In genomic region chr2:45129556-45129955, GRCm38 (mm10) we compare ENCODE assay signal across 15 mouse cellular contexts.
"Had no signal": no experiment of that assay in that cellular context is flagged by ENCODE, and none has a peak within 500 bp of the region (broad histone marks: within the 10 kb centered on the region; RNA-seq: fewer than 3 reads in every experiment).

No protein-coding gene starts in this region.

- H3K4me3 ChIP-seq: limb, embryonic 12.5 days; limb, embryonic 15.5 days; midbrain, embryonic 13.5 days had no signal

- H3K9ac ChIP-seq: limb, embryonic 12.5 days; limb, embryonic 15.5 days; liver, embryonic 14.5 days; liver, postnatal 0 days; lung, embryonic 14.5 days; midbrain, embryonic 13.5 days had no signal

- DNase-seq: kidney, adult 2 months; kidney, postnatal 25 days; left cerebral cortex, postnatal 4 days; liver, postnatal 0 days; lung, embryonic 14.5 days; thymus, adult 18-20 months; thymus, postnatal 36 days had no signal

- H3K9me3 ChIP-seq: limb, embryonic 12.5 days; limb, embryonic 15.5 days; midbrain, embryonic 13.5 days had no signal

- H3K36me3 ChIP-seq: limb, embryonic 12.5 days; limb, embryonic 15.5 days; midbrain, embryonic 13.5 days had no signal

- ATAC-seq: intestine, postnatal 0 days; liver, postnatal 0 days; midbrain, embryonic 13.5 days had no signal

- H3K27me3 ChIP-seq: limb, embryonic 12.5 days; limb, embryonic 15.5 days; midbrain, embryonic 13.5 days had no signal

- H3K4me1 ChIP-seq: limb, embryonic 12.5 days; limb, embryonic 15.5 days; midbrain, embryonic 13.5 days had no signal

- H3K27ac ChIP-seq: kidney, postnatal 0 days; limb, embryonic 12.5 days; limb, embryonic 15.5 days; liver, embryonic 14.5 days; macrophage; midbrain, embryonic 13.5 days had no signal

- H3K4me2 ChIP-seq: limb, embryonic 12.5 days; limb, embryonic 15.5 days; liver, embryonic 11.5 days; lung, embryonic 14.5 days; midbrain, embryonic 13.5 days had no signal
